Mouse (Mus musculus): ENCODE results near the gene Hs3st4.

DNA sequence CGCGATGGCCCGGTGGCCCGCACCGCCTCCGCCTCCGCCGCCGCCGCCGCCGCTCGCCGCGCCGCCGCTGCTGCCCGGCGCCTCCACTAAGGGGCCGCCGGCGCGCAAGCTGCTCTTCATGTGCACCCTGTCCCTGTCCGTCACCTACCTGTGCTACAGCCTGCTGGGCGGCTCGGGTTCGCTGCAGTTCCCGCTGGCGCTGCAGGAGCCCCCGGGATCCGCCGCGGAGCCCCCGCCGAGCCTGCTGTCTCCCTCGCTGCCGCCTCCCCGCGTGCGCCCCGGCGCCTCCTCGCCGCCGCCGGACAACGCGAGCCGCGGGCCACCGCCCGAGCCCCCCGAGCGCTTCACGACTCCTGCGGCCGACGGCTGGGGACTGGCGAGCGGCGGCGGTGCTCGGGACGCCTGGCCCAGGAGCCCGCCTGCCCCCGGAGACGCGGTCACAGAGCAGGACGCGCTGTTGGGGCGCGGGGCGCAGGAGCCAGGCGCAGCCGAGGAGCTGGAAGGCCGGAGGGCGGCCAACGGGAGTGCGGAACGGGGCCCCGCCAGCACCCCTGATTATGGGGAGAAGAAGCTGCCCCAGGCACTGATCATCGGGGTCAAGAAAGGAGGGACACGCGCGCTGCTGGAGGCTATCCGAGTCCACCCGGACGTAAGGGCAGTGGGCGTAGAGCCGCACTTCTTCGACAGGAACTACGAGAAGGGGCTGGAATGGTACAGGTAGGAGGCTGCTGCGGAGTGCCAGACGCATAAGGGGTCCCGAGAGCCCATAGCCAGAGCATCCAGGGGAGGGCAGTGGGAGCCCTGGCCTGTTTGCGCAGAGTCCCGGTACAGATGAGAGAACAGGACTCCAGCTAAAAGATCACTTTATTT lies 743 bp downstream of the Hs3st4 start:
- TF ChIP-seq ZC3H11A (IDR thresholded peaks at IDR 0.05; ENCODE audit: borderline replicate concordance, low read depth, low read length) (no peak), HCFC1 (IDR thresholded peaks at IDR 0.05; ENCODE audit: borderline replicate concordance, insufficient read depth, low read length) (no peak), MAFK (IDR thresholded peaks at IDR 0.05; ENCODE audit: insufficient read depth, low read depth, low read length) (no peak), CHD2 (IDR thresholded peaks at IDR 0.05; ENCODE audit: low read depth, low read length) (no peak)
